Mouse (Mus musculus) CH12.LX (cell line): ENCODE results near the gene Prdx4.

Experiments used
- CTCF ChIP-seq, 2 experiments: IDR thresholded peaks in 1 of 2; conservative IDR thresholded peaks in 1 of 2; 2 replicates each; pipeline ENCODE4 v1.5.1; 2011 to 2012; ENCODE audit warnings: low read depth in 2 of 2, low read length in 2 of 2, improper control_type of control experiment in 1 of 2, inconsistent platforms in 1 of 2, mild to moderate bottlenecking in 1 of 2, moderate library complexity in 1 of 2
- EP300 ChIP-seq: IDR thresholded peaks from 2 replicates; pipeline ENCODE4 v1.6.1; 2011; ENCODE audit warnings: low read length, improper control_type of control experiment
- GABPA ChIP-seq: IDR thresholded peaks from 2 replicates; pipeline ENCODE4 v1.6.1; 2012; ENCODE audit warnings: low read depth, low read length, improper control_type of control experiment, inconsistent platforms; ENCODE audit not compliant: insufficient replicate concordance
- HCFC1 ChIP-seq: IDR thresholded peaks from 2 replicates; pipeline ENCODE4 v1.6.1; 2012; ENCODE audit warnings: low read depth, mild to moderate bottlenecking, inconsistent platforms, low read length, improper control_type of control experiment
- POLR2A ChIP-seq: IDR thresholded peaks from 2 replicates; pipeline ENCODE4 v1.6.1; 2011; ENCODE audit warnings: low read depth, mild to moderate bottlenecking, improper control_type of control experiment, low read length
- TBP ChIP-seq: conservative IDR thresholded peaks from 2 replicates; pipeline ENCODE4 v1.6.1; 2011; ENCODE audit warnings: low read depth, low read length, improper control_type of control experiment
- USF2 ChIP-seq: conservative IDR thresholded peaks from 2 replicates; pipeline ENCODE4 v1.6.1; 2011; ENCODE audit warnings: low read depth, low read length, improper control_type of control experiment

DNA sequence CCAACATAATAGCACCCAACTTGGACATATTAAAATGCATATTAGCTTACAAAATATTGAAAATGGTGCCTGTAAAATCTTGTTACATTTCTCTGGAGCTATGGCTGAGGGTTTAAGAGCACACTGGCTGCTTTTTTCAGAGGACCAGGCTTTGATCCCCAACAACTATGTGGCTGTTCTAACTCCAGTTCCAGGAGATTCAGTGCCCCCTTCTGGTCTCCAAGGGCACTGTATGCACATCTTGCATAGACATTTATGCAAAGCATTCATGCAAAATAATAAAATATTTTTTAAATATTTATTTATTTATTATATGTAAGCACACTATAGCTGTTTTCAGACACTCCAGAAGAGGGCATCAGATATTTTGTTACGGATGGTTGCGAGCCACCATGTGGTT, 34.2 kb downstream of the Prdx4 start:
- no peak for TF ChIP-seq POLR2A
- no peak for TF ChIP-seq EP300
- no peak for TF ChIP-seq GABPA
- TF ChIP-seq TBP: no peak
- peak in 1 of 2 experiments; percentile 33; a peak in 1 of 4 replicates for TF ChIP-seq CTCF (conservative IDR thresholded peaks at IDR 0.05 in 1 of 2, IDR thresholded peaks at IDR 0.05 in 1 of 2; ENCODE audit: low read depth in 2 of 2, low read length in 2 of 2)
- no peak for TF ChIP-seq USF2
- no peak for TF ChIP-seq HCFC1
